Mouse (Mus musculus) layer of hippocampus, adult 9-11 months (tissue): Measurements from ENCODE around the gene Tmem255b.
A peak's percentile ranks its signal among the peaks of the same experiment; 100 is the strongest.

Experiments used
- DNase-seq: peaks from one replicate; pipeline ENCODE4 v3.0.0; 2022

Tmem255b gene

GRCm38 (mm10) chr8:13493858-13494631, 59.1 kb downstream of the Tmem255b start, which contains the start of gene Gas6:
TSS of gene Gas6 (minus strand) at chr8:13494490.
- peak; percentile 49 for DNase-seq

- no peak for DNase-seq
These were observed 66.2 kb downstream of the Tmem255b start for GRCm38 (mm10) chr8:13501221-13501620.

GRCm38 (mm10) chr8:13503936-13504606, 69.1 kb downstream of the Tmem255b start:
- DNase-seq = peak; percentile 52

GRCm38 (mm10) chr8:13504894-13505674, 70.1 kb downstream of the Tmem255b start:
- no peak for DNase-seq

- DNase-seq = no peak
These were observed 71.9 kb downstream of the Tmem255b start for GRCm38 (mm10) chr8:13506849-13507248.

GRCm38 (mm10) chr8:13507284-13507937, 72.4 kb downstream of the Tmem255b start:
- DNase-seq = no peak

- no peak for DNase-seq
These were observed 77.0 kb downstream of the Tmem255b start for GRCm38 (mm10) chr8:13512016-13512415.

GRCm38 (mm10) chr8:13512677-13513076, 77.7 kb downstream of the Tmem255b start:
- DNase-seq = no peak

- DNase-seq = no peak
These were observed 78.8 kb downstream of the Tmem255b start for GRCm38 (mm10) chr8:13513556-13514370.

GRCm38 (mm10) chr8:13516011-13516442, 81.0 kb downstream of the Tmem255b start:
- no peak for DNase-seq

GRCm38 (mm10) chr8:13516728-13517127, 81.7 kb downstream of the Tmem255b start:
- DNase-seq = no peak

- DNase-seq = no peak
These were observed 82.3 kb downstream of the Tmem255b start for GRCm38 (mm10) chr8:13517284-13517781.
